Comparison of ENCODE assay signal across 8 mouse cellular contexts in genomic region chr3:50014396-50014795, GRCm38 (mm10).
DNase-seq lines count a peak whose midpoint lies in the region; ATAC-seq lines count a peak whose summit lies in the region.

No protein-coding gene starts in this region.

- no peaks in the 10 kb centered on the region for H3K4me1 ChIP-seq in forebrain, embryonic 13.5 days
- no peaks in the 10 kb centered on the region for H3K4me1 ChIP-seq in liver, embryonic 12.5 days

- 0 out of 2 replicates have a peak overlapping the region, but pooled peaks have one; percentile 35 for H3K27ac ChIP-seq in forebrain, embryonic 13.5 days
- no peak overlapping the region for H3K27ac ChIP-seq in liver, embryonic 12.5 days

- no peak overlapping the region for H3K4me2 ChIP-seq in forebrain, embryonic 13.5 days
- no peak overlapping the region for H3K4me2 ChIP-seq in liver, embryonic 12.5 days

- peak; percentile 97 for ATAC-seq in forebrain, embryonic 13.5 days
- ATAC-seq in liver, embryonic 12.5 days: no peak

- no peak overlapping the region for H3K9ac ChIP-seq in forebrain, embryonic 13.5 days
- H3K9ac ChIP-seq in liver, embryonic 12.5 days: no peak overlapping the region

- H3K9me3 ChIP-seq in forebrain, embryonic 13.5 days (replicated peaks): no peaks in the 10 kb centered on the region
- no peaks in the 10 kb centered on the region for H3K9me3 ChIP-seq in liver, embryonic 12.5 days (replicated peaks)

- WGBS in forebrain, embryonic 13.5 days: 20% methylated on average over 4 of the region's 4 CpGs
- WGBS in liver, embryonic 12.5 days (ENCODE audit: insufficient replicate concordance): 71% methylated on average over 4 of the region's 4 CpGs

- no peaks in the 10 kb centered on the region for H3K36me3 ChIP-seq in forebrain, embryonic 13.5 days (ENCODE audit: poor library complexity, severe bottlenecking)
- no peaks in the 10 kb centered on the region for H3K36me3 ChIP-seq in liver, embryonic 12.5 days

- H3K4me3 ChIP-seq in forebrain, embryonic 13.5 days: no peak overlapping the region
- H3K4me3 ChIP-seq in liver, embryonic 12.5 days: no peak overlapping the region

- H3K27me3 ChIP-seq in forebrain, embryonic 13.5 days: no peaks in the 10 kb centered on the region
- no peaks in the 10 kb centered on the region for H3K27me3 ChIP-seq in liver, embryonic 12.5 days (replicated peaks)

- peak; percentile 31 for DNase-seq in gastrocnemius, postnatal 10 days
- DNase-seq in gastrocnemius, adult 18-20 months (ENCODE audit: low spot score): no peak
- peak; percentile 79 to 80 for DNase-seq in layer of hippocampus, postnatal 10 days (ENCODE audit: low spot score in 2 of 2)
- peak; percentile 25 for DNase-seq in retina, embryonic 14.5 days (ENCODE audit: low spot score)
- no peak for DNase-seq in adipocyte (ENCODE audit: low spot score)
- no peak for DNase-seq in heart, postnatal 4 days

Comparison
In these comparisons a context has a peak if more than half of its experiments do, and no peak if none do; other contexts are left out.
1. DNase-seq: peak in gastrocnemius, postnatal 10 days (single experiment), layer of hippocampus, postnatal 10 days (2 of 2) and retina, embryonic 14.5 days (single experiment); none in gastrocnemius, adult 18-20 months (single experiment), adipocyte (single experiment) and heart, postnatal 4 days (single experiment).